Mouse (Mus musculus) bone marrow, adult 2 months (tissue): ENCODE measurements around the gene Fignl2.

Experiments
- CTCF ChIP-seq: fragments of 200-500 bp; IDR thresholded peaks from 2 replicates; pipeline ENCODE4 v1.5.1; 2011; ENCODE audit warnings: low read length, control low read depth; ENCODE audit not compliant: control insufficient read depth, insufficient read depth
- POLR2A ChIP-seq: fragments of 200-500 bp; IDR thresholded peaks from 2 replicates; pipeline ENCODE4 v1.6.1; 2011; ENCODE audit warnings: low read depth, mild to moderate bottlenecking, control low read depth, low read length, borderline replicate concordance; ENCODE audit not compliant: control insufficient read depth

DNA sequence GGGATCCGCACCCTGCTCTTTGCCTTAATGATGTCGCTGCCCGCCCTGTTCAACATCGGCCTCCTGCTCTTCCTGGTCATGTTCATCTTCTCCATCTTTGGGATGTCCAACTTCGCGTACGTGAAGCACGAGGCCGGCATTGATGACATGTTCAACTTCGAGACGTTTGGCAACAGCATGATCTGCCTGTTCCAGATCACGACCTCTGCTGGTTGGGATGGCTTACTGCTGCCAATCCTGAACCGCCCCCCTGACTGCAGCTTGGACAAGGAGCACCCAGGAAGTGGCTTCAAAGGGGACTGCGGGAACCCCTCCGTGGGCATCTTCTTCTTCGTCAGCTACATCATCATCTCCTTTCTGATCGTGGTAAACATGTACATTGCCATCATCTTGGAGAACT lies 38.7 kb downstream of the Fignl2 start:
- TF ChIP-seq CTCF (peak; percentile 25; the same call in 1 of the 2 replicates), POLR2A (no peak)
